Mouse (Mus musculus) megakaryocyte-erythroid progenitor cell, adult 5-6 weeks (primary cell): Measurements from ENCODE around the gene BC004004. TPM values are rescaled to one million over a fixed set of nuclear protein-coding genes. Genes with fewer than 3 reads are reported as not detected.
A peak's percentile ranks its signal among the peaks of the same experiment; 100 is the strongest.
"Not testable (repeated sequence)": the region's sequence is repeated elsewhere in the genome, so short reads cannot be mapped to it uniquely, and the experiment has no call there.

ENCODE experiments used
- ATAC-seq: replicated peaks from 2 replicates; pipeline ENCODE4 v1.8.0; 2016; ENCODE audit warnings: mild to moderate bottlenecking, inconsistent platforms; ENCODE audit not compliant: severe bottlenecking, poor library complexity, low FRiP score, low TSS enrichment
- total RNA-seq, 2 experiments: library from RNA; stranded (forward) in 1 of 2; stranded (reverse) in 1 of 2; fragments of 200-1000, 215-1000 nt in 1 of 2; fragments of >200 nt in 1 of 2; fragmentation: Nextera tagmentation in 1 of 2; gene quantifications; 2 replicates each; pipeline ENCODE4 v1.2.3; 2014 to 2017

The BC004004 gene
- total RNA-seq, 2 experiments from 2014 or later = 66.0 to 82.3 TPM

GRCm38 (mm10) chr17:29316891-29317290 lies 48.3 kb downstream of the BC004004 start:
- ATAC-seq = no peak

DNA sequence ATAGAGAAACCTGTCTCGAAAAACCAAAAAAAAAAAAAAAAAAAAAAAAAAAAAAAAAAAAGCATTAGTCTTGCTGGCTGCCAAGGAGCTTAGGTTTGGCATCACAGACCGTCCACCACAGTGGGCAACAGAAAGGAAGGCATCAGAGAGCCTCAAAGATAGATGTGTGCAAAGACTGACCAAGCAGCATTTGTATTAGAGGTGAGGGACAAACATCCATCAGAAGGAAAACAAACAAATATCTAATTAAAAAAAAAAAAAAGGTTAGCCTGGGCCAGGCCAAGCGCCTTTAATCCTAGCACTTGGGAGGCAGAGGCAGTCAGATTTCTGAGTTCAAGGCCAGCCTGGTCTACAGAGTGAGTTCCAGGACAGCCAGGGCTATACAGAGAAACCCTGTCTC lies 48.8 kb downstream of the BC004004 start, which contains the start of gene Pi16:
Gene Pi16 (plus strand): TSS at position 301 of the 400 bp plus-strand sequence.
- ATAC-seq = not testable (repeated sequence)

- ATAC-seq = no peak
Measured at GRCm38 (mm10) chr17:29318731-29319250, 50.2 kb downstream of the BC004004 start.

DNA sequence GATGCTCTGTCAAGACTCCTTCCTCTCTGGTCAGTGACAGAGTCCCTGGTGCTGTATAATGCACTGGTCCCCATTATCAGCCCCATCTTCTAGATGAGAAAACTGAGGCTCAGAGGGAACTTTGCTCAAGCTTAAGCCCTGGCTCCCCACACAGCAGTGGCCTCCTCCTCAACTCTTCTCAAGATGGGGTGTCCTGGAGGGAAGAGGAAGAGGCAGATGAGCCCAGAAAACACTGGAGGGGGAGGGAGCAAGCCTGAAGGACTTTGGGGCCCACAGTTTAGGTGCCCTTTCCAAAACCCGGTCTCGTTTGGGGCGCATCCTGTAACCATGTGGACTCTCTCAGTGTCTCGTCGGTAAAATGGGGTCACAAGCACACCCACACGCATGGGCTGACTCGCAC lies 50.9 kb downstream of the BC004004 start:
- ATAC-seq = no peak

DNA sequence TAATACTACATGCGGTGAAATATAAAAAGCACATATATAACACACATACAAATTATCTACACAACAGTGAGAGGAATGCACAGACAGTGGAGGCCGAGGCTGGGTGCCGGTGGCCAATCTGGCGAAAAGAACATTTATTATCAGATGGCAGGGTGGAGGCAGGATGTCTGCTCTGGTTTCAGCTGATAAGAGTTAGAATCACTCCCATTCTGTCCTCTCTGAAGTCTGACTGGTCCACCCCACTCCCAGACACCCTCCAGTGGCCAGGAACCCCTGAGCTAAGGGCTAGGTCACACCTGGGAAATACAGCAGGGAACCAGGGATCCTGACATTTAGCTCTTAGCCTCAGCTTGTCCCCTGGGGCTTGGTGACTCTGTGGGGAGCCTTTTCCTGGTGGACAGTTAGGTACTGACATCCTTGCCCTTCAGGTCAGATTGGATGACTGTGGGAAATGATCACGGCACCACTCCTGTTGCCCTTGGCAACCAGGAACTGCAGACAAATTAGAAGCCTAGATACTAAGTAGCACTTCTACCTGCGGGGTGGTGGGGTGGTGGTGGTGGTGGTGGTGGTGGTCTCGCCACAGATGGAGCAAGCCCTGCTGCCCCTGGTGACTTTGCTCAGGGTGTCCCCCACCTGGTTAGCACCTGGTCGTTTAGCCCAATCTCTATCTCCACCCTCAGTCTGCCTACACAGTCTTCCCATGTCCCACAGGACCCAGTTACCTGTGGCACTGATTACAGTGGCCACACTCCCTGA lies 51.5 kb downstream of the BC004004 start:
- ATAC-seq = peak; percentile 77

GRCm38 (mm10) chr17:29321765-29322602 lies 53.4 kb downstream of the BC004004 start:
- ATAC-seq = no peak

GRCm38 (mm10) chr17:29322603-29322962 lies 54.0 kb downstream of the BC004004 start:
- ATAC-seq = no peak

GRCm38 (mm10) chr17:29323625-29324024 lies 55.0 kb downstream of the BC004004 start:
- no peak for ATAC-seq

DNA sequence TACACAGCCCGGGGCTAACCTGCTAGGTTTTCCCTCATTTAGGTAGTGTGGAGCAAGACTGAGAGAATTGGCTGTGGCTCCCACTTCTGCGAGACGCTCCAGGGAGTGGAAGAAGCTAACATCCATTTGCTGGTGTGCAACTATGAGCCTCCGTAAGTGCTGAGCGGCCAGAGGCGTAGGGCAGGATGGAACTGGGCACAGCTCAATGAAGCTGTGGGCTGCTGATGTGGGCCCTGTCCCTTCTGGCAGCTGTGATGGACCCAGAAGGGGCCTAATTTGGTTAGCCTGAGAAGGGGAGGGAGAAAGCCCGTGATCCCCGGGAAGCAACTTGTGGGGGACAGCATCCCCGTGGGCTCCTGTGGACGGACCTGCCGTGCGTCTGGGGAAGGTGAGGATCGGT lies 57.2 kb downstream of the BC004004 start:
- no peak for ATAC-seq

- no peak for ATAC-seq
Measured at GRCm38 (mm10) chr17:29326531-29327529, 58.2 kb downstream of the BC004004 start.

DNA sequence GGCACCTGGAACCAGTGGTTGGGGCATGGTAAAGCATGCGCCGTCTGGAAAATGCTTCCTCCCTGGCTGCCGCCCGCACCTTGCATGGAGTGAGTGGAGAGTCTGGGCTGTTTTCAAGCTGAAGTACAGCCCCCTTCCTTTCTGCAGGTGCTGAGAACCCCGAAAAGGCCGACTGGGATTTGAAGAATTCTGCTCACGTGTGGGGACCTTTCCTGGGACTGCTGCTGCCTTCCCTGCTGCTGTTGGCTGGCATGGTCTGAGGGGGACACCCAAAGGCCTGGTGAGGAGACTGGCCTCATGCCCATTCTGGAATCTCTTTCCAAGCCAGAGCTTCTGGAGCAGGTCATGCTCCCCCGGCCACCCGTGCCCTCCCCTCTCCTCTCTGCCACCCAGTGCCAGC lies 59.1 kb downstream of the BC004004 start:
- ATAC-seq = no peak

GRCm38 (mm10) chr17:29330221-29330620 lies 61.6 kb downstream of the BC004004 start:
- ATAC-seq = no peak

DNA sequence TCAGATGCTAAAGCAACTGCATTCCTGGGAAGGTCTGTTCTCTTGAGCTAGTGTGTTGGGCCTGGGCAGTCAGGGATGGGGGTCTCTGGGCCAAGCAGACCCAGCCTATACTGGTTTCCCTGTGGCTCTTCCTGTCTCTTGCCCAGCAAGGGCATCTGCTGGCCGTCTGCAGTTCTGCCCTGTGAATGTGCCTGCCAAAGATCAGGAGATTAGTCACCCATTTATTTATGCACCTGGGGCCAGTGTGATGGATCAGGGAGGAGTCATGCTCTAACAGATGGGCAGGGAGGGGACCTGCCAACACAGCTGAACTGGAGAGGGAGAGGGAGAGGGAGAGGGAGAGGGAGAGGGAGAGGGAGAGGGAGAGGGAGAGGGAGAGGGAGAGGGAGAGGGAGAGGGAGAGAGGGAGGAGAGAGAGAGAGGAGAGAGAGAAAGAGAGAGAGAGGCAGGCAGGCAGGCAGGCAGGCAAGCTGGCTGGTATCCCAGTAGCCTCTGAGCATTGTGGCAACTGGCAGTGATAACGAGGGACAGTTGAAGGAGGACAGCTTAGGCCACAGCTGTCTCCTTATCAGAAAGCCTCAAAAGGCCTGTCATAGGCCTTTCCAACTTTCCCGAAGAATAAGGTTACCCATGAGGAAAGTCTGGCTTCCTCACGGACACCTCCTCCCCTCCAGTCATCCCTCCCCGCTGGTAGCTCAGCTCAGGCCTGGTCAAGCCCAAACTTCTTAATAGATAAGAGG lies 62.3 kb downstream of the BC004004 start:
- peak; percentile 62 for ATAC-seq

GRCm38 (mm10) chr17:29332186-29332685 lies 63.6 kb downstream of the BC004004 start:
- ATAC-seq = no peak

GRCm38 (mm10) chr17:29336266-29336990 lies 67.8 kb downstream of the BC004004 start:
- no peak for ATAC-seq

GRCm38 (mm10) chr17:29337979-29338823 lies 69.6 kb downstream of the BC004004 start:
- no peak for ATAC-seq
